Mouse (Mus musculus) liver, postnatal 0 days (tissue): ENCODE data around the gene Smyd1.

Experiments used
- CTCF ChIP-seq: sonication (generic); IDR thresholded peaks from 2 replicates; pipeline ENCODE4 v1.5.1; 2016; ENCODE audit warnings: antibody characterized with exemption, low read depth
- EP300 ChIP-seq: IDR thresholded peaks from 2 replicates; pipeline ENCODE4 v1.6.1; 2016; ENCODE audit warnings: antibody characterized with exemption, low read depth, mild to moderate bottlenecking

DNA sequence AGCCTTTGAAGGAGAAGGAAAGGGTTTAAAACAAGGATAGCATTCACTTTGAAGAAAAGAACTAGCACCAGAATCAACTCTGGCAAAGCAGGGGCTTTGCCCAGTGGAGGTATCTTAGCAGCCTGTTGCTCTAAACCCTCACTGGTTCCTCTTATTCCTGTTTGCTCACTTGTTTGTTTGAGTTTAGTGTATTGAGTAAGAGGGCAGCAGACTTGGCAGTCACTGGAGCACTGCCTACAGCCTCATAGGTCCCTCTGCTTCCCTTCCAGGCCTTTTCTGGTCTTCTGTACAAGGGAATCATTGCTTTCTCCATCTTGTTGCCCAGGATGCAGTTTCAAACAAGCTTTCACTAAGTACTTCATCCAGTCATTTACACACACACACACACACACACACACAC is 125.9 kb downstream of the Smyd1 start:
- TF ChIP-seq CTCF, result no peak
- no peak for TF ChIP-seq EP300
